Mouse (Mus musculus): ENCODE measurements around the gene Ssr2.
"Not testable (repeated sequence)": the region's sequence is repeated elsewhere in the genome, so short reads cannot be mapped to it uniquely, and the experiment has no call there.

The Ssr2 gene

DNA sequence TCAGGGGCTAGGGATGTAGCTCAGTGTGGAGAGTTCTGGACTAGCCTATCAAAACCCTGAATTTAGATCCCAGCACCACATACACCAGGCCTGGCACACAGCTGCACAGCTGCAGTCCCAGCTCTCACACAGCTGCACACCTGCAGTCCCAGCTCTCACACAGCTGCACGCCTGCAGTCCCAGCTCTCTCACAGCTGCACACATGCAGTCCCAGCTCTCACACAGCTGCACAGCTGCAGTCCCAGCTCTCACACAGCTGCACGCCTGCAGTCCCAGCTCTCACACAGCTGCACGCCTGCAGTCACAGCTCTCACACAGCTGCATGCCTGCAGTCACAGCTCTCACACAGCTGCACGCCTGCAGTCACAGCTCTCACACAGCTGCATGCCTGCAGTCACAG lies 20.9 kb downstream of the Ssr2 start:
- not testable (repeated sequence) for DNase-seq (ENCODE audit: low read depth, low spot score)

DNA sequence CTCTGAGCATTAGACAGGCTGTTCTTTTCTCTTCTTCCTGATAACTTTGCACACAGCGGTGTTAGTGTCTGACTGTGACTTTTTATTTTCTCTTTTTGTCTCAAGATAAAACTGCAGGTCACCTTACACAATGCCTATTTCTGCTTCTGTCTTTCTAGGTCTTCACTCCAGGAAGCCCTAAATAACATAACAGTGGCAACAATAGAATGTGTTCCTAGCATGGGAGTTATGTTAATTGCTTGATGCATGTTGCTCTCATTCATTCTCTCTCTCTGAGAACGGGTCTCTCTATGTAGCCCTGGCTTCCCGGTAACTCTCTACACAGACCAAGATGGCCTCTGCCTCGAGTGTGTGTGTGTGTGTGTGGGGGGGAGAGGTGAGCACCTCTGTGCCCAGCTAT lies 26.8 kb downstream of the Ssr2 start:
- DNase-seq (ENCODE audit: low read depth, low spot score), result no peak

DNA sequence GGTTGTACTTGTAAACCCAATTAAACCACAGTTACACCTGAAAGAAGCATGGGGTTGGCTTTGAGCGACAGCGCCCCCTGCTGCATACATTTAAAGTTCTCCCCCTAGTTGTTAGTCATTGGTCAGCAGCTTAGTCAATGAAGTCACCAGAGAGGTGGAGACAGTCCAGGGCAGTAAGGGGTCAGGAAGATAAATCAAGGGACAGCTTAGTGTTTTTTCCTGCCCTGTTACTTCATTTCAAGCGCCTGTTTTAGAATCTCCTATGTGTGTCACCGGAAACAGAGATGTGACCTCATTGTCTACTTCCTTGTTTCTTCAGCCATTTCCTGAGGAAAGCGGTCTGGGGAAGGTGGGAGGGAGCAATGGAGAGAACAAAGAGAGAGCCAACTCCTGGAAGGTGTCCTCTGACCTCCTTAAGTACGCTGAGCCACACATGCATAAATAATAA lies 28.1 kb downstream of the Ssr2 start:
- DNase-seq (ENCODE audit: low read depth, low spot score), result no peak

DNA sequence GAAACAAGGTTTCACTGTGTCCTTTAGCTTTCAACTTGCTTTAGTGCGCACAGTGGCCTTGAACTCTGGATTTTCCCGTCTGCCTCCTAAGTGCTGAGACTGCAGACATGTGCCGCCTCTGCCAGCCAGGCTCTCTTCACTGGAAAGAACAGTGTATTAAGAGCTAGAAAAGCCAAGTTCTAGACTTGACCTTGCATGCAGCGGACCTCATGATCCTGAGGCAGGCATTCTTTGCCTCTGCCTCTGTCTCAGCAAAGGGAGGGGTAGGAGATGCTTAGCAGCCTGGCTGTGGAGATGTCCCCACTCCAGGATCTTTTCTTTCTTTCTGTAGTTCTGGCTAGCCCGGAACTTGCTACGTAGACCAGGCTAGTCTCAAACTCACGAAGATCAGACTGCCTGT lies 29.2 kb downstream of the Ssr2 start:
- DNase-seq (ENCODE audit: low read depth, low spot score), result no peak

DNA sequence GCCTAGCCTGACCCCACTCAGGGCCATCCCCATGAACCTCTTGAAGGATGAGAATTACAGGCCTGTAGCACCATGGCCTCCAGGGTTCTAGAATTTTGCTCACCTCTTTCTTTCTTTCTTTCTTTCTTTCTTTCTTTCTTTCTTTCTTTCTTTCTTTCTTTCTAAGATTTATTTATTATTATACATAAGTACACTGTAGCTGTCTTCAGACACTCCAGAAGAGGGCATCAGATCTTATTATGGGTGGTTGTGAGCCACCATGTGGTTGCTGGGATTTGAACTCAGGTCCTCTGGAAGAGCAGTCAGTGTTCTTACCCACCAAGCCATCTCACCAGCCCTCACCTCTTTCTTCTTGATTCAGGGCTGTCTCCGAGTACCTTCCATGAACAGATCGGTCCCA lies 30.0 kb downstream of the Ssr2 start, which contains the start of gene Arhgef2:
Arhgef2 (plus strand) TSS at position 301 of the 400 bp plus-strand sequence.
- DNase-seq (ENCODE audit: low read depth, low spot score), result not testable (repeated sequence)

DNA sequence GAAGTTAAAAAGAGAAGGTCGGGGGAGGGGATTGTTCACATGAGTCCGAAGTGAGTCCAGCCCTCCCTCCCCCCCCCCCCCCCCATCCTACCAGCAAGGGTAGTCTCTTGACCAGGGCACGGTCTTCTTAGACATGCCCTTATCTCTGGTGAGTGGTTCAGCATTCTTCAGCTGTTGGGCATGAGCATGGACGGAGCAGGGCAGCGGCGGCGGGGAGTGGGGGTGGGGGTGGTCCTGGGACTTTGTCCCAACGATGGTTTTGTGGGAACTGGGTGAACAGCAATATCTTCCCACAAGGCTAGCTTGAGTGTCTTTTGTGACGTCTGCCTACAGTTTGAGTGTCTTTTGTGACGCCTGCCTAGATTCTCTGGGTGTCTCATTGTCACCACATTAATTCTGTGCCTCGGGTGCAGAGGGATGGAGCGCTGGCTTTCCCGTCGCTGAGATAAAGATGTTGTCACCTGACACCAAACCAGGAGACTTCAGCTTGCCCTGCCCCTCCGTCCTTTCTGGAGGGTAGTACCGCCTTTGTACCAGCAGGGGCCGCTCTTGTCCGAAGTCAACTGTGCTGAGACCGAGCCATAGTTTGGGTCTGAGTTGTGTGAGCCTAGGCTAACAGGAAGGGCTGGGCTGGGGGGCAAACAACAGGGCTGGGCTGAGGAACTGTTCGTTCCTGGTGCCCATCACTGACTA lies 31.5 kb downstream of the Ssr2 start:
- DNase-seq (ENCODE audit: low read depth, low spot score), result peak; percentile 42

DNA sequence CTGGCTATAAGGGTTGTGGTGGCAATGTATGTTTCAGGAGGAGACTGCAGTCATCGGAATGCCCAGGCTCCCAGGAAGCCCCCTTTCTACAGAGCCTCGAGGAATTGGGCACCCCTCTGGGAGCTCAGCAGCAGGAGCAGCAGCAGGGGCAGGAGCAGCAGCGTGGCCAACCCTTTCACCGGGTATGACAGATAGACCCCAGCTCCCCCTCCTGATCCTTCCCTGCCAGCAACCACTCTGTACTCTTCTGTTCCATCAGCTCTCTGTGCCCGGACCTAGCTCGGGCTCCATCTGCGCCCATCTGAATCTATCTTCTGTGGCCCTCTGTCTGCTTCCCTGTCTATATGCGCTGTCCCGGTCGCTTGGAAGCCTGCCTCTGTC lies 32.1 kb downstream of the Ssr2 start:
- no peak for DNase-seq (ENCODE audit: low read depth, low spot score)

DNA sequence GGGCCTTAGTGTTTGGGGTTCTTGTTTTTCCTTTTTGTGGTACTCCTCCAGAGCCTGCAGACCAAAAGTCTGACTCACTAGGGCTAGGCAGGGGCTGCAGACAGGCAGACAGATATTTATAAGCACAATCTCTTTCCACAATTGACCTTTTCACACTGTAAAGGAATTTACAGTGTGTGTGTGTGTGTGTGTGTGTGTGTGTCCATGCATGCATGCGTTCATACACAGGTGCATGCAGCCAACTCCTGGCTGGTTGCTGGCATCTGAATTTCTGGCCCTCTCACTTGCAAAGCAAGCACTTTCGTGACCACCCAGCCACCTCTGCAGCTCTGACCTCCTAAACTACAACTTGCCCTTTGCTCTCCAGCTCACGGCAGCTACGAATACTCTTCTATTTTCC lies 33.4 kb downstream of the Ssr2 start:
- DNase-seq (ENCODE audit: low read depth, low spot score), result no peak

DNA sequence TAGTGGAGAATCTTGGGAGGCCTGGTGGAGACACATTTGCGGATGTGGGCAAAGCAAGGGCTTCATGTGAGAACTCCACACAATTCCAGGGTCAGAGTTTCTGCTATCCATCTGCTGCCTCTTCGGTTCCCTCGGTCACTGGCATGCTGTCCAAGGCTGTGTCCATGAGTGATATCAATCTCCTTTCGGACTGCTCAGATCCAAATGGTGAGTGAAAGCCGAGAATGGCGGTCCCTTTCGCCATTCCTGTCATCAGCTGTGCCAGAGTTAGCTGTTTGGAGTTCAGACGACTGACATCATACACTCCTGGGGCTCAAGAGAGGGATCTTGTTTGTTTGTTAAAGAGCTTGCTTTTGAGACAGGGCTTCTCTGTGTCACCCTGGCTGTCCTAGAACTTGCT lies 38.7 kb downstream of the Ssr2 start:
- DNase-seq (ENCODE audit: low read depth, low spot score), result no peak

DNA sequence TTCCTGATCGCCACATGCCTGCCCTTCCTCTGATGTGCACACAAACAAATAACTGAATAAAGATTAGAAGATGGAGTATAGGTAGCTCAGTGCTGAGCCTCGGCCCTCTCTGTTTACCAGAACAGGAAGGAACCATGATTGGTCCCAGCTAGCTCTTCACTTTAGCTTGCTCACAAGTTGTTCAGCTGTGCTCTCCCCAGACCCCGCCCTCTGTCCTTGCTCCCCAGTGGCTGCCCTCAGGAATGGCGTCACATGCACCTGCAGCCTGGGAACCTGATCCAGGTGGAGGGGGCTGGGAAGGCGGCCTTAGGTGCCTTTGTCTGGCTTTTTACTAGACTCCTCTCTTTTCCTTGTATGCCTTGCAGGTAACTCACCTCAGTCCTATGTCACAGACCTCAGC lies 39.4 kb downstream of the Ssr2 start:
- no peak for DNase-seq (ENCODE audit: low read depth, low spot score)

DNA sequence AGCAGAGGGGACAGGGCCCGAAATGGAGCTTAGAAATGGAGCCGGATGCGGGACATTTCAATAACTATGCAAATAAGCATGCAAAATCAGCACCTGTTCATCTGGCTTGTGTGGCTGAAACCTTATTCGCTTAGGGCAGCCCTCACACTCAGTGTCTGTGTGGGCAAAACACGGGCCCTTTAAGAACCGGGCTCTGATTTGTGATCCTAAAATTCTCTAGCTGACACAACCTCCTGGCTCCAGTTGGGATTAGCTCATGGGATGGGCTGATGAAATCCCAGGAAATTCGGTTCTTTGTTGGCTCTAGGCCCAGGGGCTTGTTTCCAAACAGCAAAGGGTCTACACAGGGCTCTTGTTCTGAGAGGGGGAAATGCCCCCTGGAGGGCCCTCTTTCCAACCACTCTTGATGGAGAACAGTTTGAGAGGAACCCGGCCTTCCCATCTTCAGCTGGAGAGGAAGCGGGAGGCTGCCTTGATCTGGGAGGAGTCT lies 40.3 kb downstream of the Ssr2 start:
- no peak for DNase-seq (ENCODE audit: low read depth, low spot score)

DNA sequence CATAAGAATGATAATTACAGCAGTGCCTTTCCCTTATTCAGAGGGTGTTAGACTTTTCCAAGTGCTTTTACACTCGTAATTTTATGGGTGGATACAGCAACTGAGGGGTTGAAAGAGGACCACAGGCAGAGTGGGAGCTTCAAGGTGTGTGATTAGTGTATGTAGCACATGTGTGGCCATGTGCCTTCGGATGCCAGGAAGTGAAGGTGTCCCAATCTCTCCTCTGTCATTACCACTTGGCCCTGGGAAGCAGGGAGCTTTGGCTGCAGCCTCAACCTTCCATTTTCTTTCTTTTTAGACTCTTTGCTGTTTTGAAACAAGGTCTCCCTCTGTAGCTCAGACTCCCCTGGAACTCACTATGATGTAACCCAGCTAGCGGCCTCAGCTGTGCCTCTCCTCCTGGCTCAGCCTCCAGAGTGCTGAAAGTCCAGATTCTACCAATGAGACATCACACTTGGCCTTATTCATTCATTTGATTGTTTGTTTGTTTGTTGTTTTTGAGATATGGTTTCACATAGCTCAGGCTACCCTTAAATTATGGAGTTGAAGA lies 41.4 kb downstream of the Ssr2 start:
- DNase-seq (ENCODE audit: low read depth, low spot score), result no peak

DNA sequence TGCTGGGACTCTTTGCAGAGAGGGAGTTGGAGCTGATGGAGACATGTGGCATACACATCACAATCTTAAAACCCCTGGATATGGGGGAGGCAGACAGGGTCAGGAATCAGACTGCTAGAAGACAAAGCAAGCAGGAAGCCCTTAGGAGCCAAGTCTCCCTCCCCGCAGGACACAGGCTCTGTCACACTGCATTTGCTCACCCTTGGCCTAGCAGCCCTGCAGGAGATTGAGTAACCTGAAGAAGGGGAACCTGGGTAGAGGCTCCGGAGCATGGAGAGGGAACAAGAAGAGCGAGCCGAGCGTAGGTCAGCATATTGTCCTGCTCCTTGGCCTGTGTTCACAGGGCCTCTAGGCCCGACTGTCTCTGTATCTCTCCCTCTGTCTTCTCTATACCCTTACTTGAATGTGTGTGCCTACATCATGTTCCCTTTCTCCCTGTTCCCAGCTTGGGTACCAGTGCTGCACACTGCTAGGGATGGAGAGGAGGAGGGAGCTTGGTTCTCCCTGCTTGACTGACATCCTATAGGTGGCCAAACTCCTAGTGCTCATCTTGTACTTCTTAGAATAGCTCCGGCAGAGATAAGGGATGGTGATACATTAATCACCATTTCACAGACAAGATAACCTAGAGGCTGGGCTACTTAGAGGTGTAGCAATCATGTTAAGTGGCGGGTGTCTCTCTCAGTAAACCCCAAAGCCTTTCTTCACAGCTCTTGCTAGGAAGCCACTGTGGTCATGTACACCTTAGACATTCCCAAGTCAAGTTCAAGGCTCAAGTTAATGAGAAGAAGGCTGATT lies 42.6 kb downstream of the Ssr2 start:
- DNase-seq (ENCODE audit: low read depth, low spot score), result no peak

DNA sequence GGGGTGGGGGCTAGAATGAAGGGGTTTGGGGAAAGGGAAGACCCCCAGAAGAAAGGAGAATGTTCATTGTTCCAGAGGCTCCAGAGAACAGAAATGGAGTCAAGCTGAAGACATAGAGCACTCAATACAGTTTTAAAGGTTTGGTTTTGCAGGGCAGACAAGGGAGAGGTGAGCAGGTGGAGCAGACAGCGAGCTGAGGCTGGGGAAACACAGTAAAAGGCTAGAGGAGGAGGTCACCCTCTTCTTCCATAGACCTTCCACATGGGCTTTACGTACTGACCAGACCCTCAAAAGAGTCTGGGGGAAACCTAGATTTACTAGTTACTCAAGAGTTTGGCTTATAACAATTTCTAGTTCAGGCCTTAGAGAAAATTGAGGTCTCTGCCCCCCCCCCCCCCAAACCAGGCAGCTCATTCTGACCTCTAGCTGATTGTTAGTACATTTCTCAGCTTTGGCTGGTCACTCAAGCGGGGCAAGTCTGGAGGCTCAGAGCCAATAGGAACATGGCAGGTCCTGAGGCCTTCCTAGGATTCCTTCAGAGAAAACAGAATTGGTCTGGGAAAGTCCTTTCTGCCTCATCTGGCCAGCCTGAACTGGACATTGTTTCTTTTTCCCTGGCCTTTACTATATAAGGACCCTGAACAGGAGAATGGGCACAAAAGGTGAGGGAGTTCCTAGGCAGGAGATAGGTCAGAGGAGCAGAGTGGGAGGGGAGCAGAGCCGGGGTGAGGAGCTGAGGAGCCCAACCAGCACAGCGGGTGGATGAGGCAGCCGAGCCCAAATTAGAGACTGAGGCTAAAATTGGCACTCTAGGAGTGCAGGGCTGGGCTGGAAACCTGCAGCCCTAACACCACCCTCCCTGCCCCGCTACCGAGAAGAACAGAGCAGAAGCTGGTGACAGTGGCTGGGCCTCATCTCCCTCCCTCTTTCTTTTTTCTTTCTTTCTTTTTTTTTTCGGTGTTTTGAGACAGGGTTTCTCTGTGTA lies 43.7 kb downstream of the Ssr2 start:
- DNase-seq (ENCODE audit: low read depth, low spot score), result no peak

DNA sequence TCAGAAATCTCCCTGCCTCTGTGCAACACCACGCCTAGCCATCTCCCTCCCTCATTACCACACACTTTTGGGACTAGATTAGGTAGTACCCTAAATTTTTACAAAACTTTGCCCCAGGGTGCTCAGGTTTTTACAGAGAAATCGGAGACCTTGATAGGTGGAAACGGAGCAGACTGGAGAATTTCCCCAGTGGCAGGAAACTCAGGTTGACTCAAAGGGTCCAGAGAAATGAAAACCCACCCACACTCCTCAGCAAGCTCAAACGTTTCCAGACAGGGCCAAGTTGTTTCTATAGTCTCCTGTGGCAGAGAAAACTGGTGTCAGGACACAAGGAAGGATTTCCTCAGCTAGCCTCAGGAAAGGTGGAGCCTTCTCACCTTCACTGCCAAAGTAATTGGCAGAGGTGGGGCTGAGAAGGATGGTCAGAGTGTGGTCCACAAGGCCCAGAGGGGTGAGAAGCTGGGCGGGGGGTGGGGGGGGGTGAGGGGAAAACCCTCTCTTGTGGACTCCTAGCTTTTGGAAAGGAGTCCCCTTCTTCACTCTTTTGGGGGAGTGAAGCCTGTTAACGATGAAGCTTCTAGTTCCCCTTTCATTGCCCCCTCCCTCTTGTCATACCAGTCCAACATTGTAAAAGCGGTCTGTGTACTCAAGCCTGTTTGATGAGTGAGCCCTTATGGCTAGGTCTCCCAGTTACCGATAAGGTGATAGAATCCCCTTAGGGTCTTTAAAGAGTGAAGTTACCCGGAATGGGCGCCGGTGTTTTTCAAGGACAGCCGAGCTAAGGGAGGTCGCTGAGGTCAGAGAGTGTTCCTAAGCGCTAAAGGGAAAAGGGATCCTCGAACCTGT lies 44.7 kb downstream of the Ssr2 start:
- no peak for DNase-seq (ENCODE audit: low read depth, low spot score)

DNA sequence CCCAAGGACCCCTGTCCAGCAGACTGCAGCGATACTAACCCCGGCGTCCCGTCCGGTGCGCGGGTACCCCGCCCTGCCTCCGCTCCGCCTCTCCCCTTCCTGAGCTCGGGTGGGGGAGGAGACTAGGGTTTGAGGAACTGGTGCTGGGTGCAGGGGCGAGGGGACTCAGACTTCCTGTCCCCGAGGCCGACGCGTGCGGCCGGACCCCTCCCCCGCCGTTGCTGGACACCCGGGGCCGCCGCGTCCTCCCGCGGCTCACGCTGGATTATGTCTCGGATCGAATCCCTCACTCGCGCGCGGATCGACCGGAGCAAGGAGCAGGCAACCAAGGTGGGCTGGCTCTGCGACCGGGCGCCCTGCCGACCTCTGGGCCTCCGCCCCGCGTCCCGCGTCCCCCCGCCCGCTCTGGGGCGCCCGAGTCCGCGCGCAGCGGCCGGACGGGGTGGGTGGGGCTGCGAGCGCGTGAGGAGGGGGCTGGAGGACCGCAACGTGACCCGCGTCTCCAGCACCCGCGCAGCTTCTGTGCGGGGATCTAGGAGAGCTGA lies 45.4 kb downstream of the Ssr2 start:
- DNase-seq (ENCODE audit: low read depth, low spot score), result peak; percentile 20

DNA sequence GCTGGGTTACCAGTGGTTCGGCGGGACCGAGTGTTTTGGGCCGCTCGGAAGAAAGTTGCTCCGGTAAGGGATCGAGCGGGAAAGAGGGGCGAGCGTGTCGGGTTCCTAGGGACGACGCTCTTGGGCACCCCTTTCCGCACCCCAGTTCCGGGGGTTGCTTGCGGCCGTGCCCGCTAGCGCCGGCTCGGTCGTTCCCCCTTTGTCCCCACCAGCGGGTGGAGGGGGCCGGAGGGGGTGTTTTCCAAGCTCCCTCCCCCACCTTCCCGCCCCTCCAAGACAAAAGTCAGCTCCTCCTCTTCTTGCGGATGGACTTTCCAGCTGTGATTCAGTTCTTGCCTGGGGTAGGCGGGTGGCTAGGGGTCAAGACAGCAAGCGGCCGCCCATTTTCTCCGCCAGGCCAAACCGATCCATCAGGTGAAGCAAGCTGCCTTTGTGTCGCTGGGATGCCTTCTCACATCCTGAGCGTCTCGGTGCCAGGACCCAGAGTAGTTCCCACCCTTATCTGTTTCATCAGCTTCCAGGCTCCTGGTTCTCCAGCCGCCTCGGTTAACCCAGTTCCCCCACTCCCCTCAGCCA lies 45.9 kb downstream of the Ssr2 start:
- peak; percentile 10 for DNase-seq (ENCODE audit: low read depth, low spot score)

DNA sequence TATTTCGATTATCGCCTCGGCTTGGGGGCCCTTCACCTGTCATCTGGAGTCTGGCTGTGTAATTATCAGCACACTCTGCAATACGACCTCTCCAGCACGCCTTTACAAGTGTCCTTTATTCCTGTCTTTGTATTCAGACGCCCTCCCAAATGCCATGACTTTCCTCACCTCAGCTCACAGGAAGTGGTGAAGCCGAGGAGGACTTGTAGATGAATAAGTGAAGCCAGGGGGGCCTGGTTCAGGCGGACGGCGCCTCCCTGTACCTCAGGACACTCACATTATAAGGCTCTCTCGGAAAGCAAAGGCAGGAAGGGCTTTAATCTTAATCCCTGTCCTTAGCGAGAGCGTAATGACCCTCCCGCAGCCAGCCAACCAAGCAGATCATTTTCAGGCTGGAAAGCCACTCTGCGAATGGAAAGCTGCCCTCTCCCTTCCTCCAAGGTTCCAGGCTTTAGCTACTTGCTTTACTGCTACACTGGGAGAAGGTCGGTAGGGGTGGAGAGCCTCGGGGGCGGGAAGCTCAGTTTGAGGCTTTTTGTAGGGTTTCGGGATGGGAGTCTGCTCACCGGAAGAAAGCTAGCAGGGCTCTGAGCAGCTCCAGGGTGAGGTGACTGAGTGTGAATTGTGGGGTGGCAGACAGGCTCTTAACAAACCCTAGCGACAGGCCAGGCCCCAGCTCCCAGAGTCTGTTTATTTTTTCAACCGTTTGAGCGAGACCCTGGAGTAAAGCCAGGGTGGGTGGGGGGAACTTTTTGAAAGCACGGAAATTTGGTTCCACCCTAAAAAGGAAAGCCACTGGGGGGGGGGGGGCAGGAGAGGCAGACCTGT lies 46.7 kb downstream of the Ssr2 start:
- DNase-seq (ENCODE audit: low read depth, low spot score), result peak; percentile 12

DNA sequence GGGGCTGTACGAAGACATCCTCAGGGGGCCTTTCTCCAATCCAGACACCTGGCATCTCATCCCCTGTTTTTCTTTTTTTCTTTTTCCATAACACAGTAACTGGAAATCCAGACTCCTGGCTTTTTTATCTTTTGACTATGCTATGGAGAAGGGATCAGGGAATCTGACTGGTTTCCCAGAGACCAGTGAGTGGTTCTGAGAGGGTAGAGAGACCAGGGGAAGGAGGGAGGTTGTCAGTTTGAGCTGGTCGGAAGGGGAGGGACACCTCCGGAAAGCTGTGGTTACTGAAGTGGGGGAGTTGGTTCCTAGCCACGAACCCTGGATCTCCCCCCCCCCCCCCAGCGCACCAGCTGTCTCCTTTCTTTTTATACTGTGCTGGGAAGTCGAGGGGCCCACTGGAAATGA lies 47.3 kb downstream of the Ssr2 start:
- peak; percentile 40 for DNase-seq (ENCODE audit: low read depth, low spot score)

All from brain, embryonic 18.5 days (tissue).